9 mouse cellular contexts compared by ENCODE assay signal in the genomic region with DNA sequence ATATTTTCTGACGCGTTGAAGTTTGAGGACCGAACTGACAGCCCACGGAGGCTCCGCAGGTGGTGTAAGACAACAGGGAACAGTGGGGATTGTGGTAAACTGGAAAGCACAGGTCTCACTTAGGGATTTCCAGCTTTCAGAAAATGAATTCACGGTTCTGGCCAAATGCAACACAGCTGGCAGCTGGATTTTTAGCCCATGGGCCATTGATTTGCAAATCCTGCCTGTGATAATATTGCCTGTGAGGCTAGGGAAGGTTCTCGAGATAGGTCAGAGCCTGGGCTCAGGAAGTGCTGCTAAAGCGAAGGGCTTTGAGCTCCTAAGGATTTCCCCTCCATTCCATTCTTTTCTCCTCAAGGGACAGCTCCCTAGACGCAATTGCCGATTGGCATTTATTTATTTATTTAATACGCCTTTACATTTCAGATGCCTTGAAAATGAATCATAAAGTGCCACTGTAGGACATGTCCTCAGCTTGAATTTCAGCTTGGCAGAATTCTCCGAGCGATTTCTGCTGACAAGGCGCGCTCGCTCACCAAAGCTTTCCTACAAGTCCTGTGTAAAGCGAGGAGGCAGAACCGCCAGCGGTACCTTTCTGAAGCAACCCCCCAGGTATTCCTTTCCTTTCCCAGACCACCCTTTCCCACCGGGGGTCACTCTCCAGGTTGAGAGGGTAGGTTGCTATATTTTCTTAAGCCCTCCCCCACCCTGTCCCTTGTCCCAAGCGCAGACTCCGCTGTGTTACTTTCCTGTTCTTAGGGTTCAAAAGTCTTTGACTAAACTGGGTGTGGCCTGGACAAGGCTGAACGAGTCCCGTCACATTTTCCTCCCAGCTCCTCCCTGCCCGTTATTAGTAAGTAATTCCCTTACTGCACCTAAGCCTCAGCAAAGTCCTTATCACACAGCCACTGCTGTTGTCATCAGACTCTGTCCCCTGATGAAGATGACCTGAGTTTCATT. TPM values are rescaled to one million over a fixed set of nuclear protein-coding genes. Genes with fewer than 3 reads are reported as not detected.
DNase-seq lines count a peak whose midpoint lies in the region; ATAC-seq and TF ChIP-seq lines count a peak whose summit lies in the region.
"Had no signal": no experiment of that assay in that cellular context is flagged by ENCODE, and none has a peak within 500 bp of the region (broad histone marks: within the 10 kb centered on the region; RNA-seq: fewer than 3 reads in every experiment).

No protein-coding gene starts in this region.

- peak overlapping the region; percentile 56 for H3K4me2 ChIP-seq in lung, embryonic 14.5 days
- peak overlapping the region; percentile 25 for H3K4me2 ChIP-seq in forebrain, embryonic 16.5 days (ENCODE audit: low read length)

- H3K27me3 ChIP-seq in lung, embryonic 14.5 days (ENCODE audit: insufficient read depth, low read length) = peaks cover 19% of the 10 kb centered on the region
- H3K27me3 ChIP-seq in forebrain, embryonic 16.5 days (replicated peaks; ENCODE audit: control insufficient read depth, insufficient read depth, low read length) = peaks cover 2% of the 10 kb centered on the region; the same call in 1 of the 2 replicates
- H3K27me3 ChIP-seq in splenic B cell, adult 2 months (ENCODE audit: control insufficient read depth, insufficient read depth, low read length, poor library complexity, severe bottlenecking) = peaks cover 2% of the 10 kb centered on the region; the same call in 1 of the 2 replicates
- H3K27me3 ChIP-seq: Patski had no signal

- no peaks in the 10 kb centered on the region for H3K4me1 ChIP-seq in lung, embryonic 14.5 days (ENCODE audit: insufficient read depth)
- no peaks in the 10 kb centered on the region for H3K4me1 ChIP-seq in lung, adult 2 months (ENCODE audit: control insufficient read depth, insufficient read depth, low read length)
- peaks cover 8% of the 10 kb centered on the region; the same call in 1 of the 2 replicates for H3K4me1 ChIP-seq in forebrain, embryonic 16.5 days (replicated peaks; ENCODE audit: control insufficient read depth, insufficient read depth, low read length)

- WGBS in lung, embryonic 14.5 days = 4% methylated on average over 25 of the region's 25 CpGs
- WGBS in lung, adult 2 months = 7% methylated on average over 25 of the region's 25 CpGs
- 4% methylated on average over 25 of the region's 25 CpGs for WGBS in forebrain, embryonic 16.5 days

- H3K27ac ChIP-seq in lung, embryonic 14.5 days (ENCODE audit: low read depth) = no peak overlapping the region
- H3K27ac ChIP-seq in forebrain, embryonic 16.5 days (ENCODE audit: low read length) = no peak overlapping the region

- H3K9me3 ChIP-seq in lung, embryonic 14.5 days (ENCODE audit: low read depth, low read length) = no peaks in the 10 kb centered on the region
- H3K9me3 ChIP-seq in forebrain, embryonic 16.5 days (ENCODE audit: control insufficient read depth, low read length) = no peaks in the 10 kb centered on the region

- ATAC-seq in lung, embryonic 14.5 days (ENCODE audit: insufficient read depth) = no peak
- no peak for ATAC-seq in forebrain, embryonic 16.5 days
- no peak for ATAC-seq in activated CD4-positive, CD25-positive, alpha-beta regulatory T cell, adult 4 months
- ATAC-seq in granulocyte monocyte progenitor cell, adult 5-6 weeks (replicated peaks; ENCODE audit: poor library complexity, severe bottlenecking) = no peak
- ATAC-seq: Patski had no signal

- no peaks in the 10 kb centered on the region for H3K36me3 ChIP-seq in lung, embryonic 14.5 days (ENCODE audit: insufficient read depth)
- no peaks in the 10 kb centered on the region for H3K36me3 ChIP-seq in forebrain, embryonic 16.5 days (ENCODE audit: control insufficient read depth, insufficient read depth)
- no peaks in the 10 kb centered on the region for H3K36me3 ChIP-seq in splenic B cell, adult 2 months (ENCODE audit: control insufficient read depth, insufficient read depth, low read length, poor library complexity, severe bottlenecking)

- peak overlapping the region; percentile 19; the same call in 1 of the 2 replicates for H3K4me3 ChIP-seq in lung, embryonic 14.5 days (ENCODE audit: low read depth, low read length)
- H3K4me3 ChIP-seq in lung, adult 2 months (replicated peaks; ENCODE audit: extremely low read depth, low read depth, low read length) = no peak overlapping the region
- peak overlapping the region; percentile 8; the same call in 1 of the 2 replicates for H3K4me3 ChIP-seq in forebrain, embryonic 16.5 days (replicated peaks; ENCODE audit: low read length)

- TF ChIP-seq POLR2A in lung, adult 2 months (IDR thresholded peaks at IDR 0.05; ENCODE audit: borderline replicate concordance, extremely low read depth, low read depth, low read length) = no peak

- DNase-seq in lung, embryonic 14.5 days = peak; percentile 44
- DNase-seq in lung, adult 2 months = no peak
- peak; percentile 37 to 51 for DNase-seq in kidney, postnatal 25 days
- peak; percentile 73 for DNase-seq in splenic B cell, adult 2 months (ENCODE audit: low read depth, low spot score)
- no peak for DNase-seq in urinary bladder, postnatal 25 days (ENCODE audit: low spot score)

- no peak overlapping the region for H3K9ac ChIP-seq in lung, embryonic 14.5 days
- H3K9ac ChIP-seq in forebrain, embryonic 16.5 days (replicated peaks; ENCODE audit: low read depth, low read length) = no peak overlapping the region

- no peak for TF ChIP-seq CTCF in lung, embryonic 14.5 days (IDR thresholded peaks at IDR 0.05; ENCODE audit: low read depth)
- TF ChIP-seq CTCF in lung, adult 2 months (IDR thresholded peaks at IDR 0.05; ENCODE audit: insufficient read depth, low read length) = no peak

RNA-seq across cellular contexts. Expression of a gene that starts 24.9 kb away (rescaled TPM):
- 1.5 and 2.4 TPM in 2 replicates for polyA plus RNA-seq in lung, embryonic 14.5 days (2014; fragmentation: Nextera tagmentation; extraction: Ambion mirVana)
- 1.8 and 2.0 TPM in 2 replicates for polyA plus RNA-seq in lung, adult 2 months (2012; rRNA removed)
- polyA plus RNA-seq in forebrain, embryonic 16.5 days (2015; fragmentation: Nextera tagmentation; extraction: Ambion mirVana) = 0.09 TPM in 1 of 2 replicates, not detected in the other
- polyA plus RNA-seq in activated CD4-positive, CD25-positive, alpha-beta regulatory T cell, adult 4 months (2017; shearing (Covaris generic)) = not detected
- not detected in 2 replicates for total RNA-seq in granulocyte monocyte progenitor cell, adult 5-6 weeks (2014; fragmentation: Nextera tagmentation)
- total RNA-seq in granulocyte monocyte progenitor cell, adult 5-6 weeks (2017) = not detected in 2 replicates

Comparison
In these comparisons a context has a peak if more than half of its experiments do, and no peak if none do; other contexts are left out.
1. DNase-seq: peak in lung, embryonic 14.5 days (single experiment), kidney, postnatal 25 days (2 of 2) and splenic B cell, adult 2 months (single experiment); none in lung, adult 2 months (single experiment) and urinary bladder, postnatal 25 days (single experiment).